Mouse (Mus musculus): Measurements from ENCODE around the gene Tmppe.
"Not testable (repeated sequence)": the region's sequence is repeated elsewhere in the genome, so short reads cannot be mapped to it uniquely, and the experiment has no call there.

DNA sequence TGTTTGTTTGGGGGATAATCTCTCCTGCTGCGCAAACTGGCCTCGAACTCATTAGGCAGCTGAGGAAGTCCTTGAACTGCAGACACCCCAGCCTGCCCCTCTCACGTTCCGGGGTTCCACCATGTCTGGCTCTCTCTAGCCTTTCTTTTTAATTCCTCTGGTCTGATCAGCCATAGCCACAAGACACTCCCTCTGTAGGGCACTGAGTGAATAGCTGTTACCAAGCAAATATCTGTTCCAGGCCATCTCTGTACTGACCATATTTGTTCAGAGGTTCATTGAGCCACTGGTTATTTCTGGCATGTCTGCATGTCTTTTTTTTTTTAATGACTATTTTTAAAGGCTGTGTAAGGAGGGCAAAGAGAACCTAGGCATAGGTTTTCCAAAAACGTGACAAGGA lies 31.5 kb upstream of the Tmppe start:
- not testable (repeated sequence) for TF ChIP-seq CTCF (IDR thresholded peaks at IDR 0.05; ENCODE audit: low read depth, low read length); POLR2A (IDR thresholded peaks at IDR 0.05; ENCODE audit: extremely low read depth, insufficient read depth, low read length)

Data from liver, adult 2 months (tissue).